22 mouse cellular contexts compared by ENCODE assay signal in the genomic region with DNA sequence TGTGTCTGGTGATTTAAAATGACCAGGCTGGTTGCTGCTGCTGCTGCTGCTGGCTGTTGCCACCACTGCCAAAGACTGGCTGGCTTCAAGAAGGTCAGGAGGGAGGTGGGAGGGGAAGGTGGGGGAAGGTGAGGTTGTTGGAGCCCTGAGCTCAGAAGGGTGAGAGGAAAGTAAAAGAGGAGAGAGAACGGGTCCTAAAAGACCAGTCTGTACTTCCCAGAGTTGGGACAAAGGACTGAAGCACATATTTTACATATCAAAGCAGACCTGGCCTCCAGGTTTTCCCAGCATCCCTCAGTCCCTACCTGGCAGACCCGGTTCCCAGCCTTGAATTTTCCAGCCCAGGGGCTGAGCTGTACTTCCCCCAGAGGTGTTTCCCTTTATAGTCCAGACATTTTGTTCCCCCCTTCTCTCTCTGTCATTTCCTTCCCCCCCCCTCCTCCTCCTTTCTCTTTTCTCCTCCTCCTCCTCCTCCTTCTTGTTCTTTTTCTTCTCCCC. TPM values are rescaled to one million over a fixed set of nuclear protein-coding genes. Genes with fewer than 3 reads are reported as not detected.
A peak's percentile ranks its signal among the peaks of the same experiment; 100 is the strongest.
DNase-seq lines count a peak whose midpoint lies in the region; ATAC-seq lines count a peak whose summit lies in the region.
"Had no signal": no experiment of that assay in that cellular context is flagged by ENCODE, and none has a peak within 500 bp of the region (broad histone marks: within the 10 kb centered on the region; RNA-seq: fewer than 3 reads in every experiment).

No protein-coding gene starts in this region.

- H3K9ac ChIP-seq in forebrain, embryonic 16.5 days (replicated peaks; ENCODE audit: low read depth, low read length), result no peak overlapping the region
- H3K9ac ChIP-seq in midbrain, embryonic 14.5 days (replicated peaks; ENCODE audit: low read length), result no peak overlapping the region
- H3K9ac ChIP-seq in midbrain, embryonic 16.5 days (ENCODE audit: low read depth, low read length), result no peak overlapping the region
- H3K9ac ChIP-seq: embryonic facial prominence, embryonic 12.5 days; liver, postnatal 0 days had no signal

- intact Hi-C loops in gastrocnemius, postnatal 36 days (cut with DNase I), result no loop called here

- peak overlapping the region; percentile 1; the same call in 1 of the 2 replicates for H3K4me3 ChIP-seq in forebrain, embryonic 10.5 days
- H3K4me3 ChIP-seq in forebrain, embryonic 16.5 days (replicated peaks; ENCODE audit: low read length), result no peak overlapping the region
- no peak overlapping the region for H3K4me3 ChIP-seq in midbrain, embryonic 14.5 days (replicated peaks; ENCODE audit: low read depth, low read length)
- no peak overlapping the region for H3K4me3 ChIP-seq in midbrain, embryonic 16.5 days (ENCODE audit: low read depth, low read length)
- H3K4me3 ChIP-seq in limb, embryonic 10.5 days, result no peak overlapping the region
- H3K4me3 ChIP-seq: embryonic facial prominence, embryonic 12.5 days; myocyte had no signal

- peaks cover 18% of the 10 kb centered on the region for H3K4me1 ChIP-seq in forebrain, embryonic 10.5 days
- no peaks in the 10 kb centered on the region for H3K4me1 ChIP-seq in forebrain, embryonic 16.5 days (replicated peaks; ENCODE audit: control insufficient read depth, insufficient read depth, low read length)
- H3K4me1 ChIP-seq in midbrain, embryonic 14.5 days (ENCODE audit: control insufficient read depth, insufficient read depth, low read length), result no peaks in the 10 kb centered on the region
- no peaks in the 10 kb centered on the region for H3K4me1 ChIP-seq in midbrain, embryonic 16.5 days (ENCODE audit: control insufficient read depth, insufficient read depth, low read length)
- H3K4me1 ChIP-seq in limb, embryonic 10.5 days, result peaks cover 15% of the 10 kb centered on the region

- no peaks in the 10 kb centered on the region for H3K36me3 ChIP-seq in forebrain, embryonic 10.5 days (replicated peaks)
- H3K36me3 ChIP-seq in forebrain, embryonic 16.5 days (ENCODE audit: control insufficient read depth, insufficient read depth), result no peaks in the 10 kb centered on the region
- H3K36me3 ChIP-seq in midbrain, embryonic 14.5 days (ENCODE audit: control insufficient read depth, insufficient read depth, low read length), result no peaks in the 10 kb centered on the region
- no peaks in the 10 kb centered on the region for H3K36me3 ChIP-seq in midbrain, embryonic 16.5 days (ENCODE audit: control insufficient read depth, insufficient read depth, low read length)
- H3K36me3 ChIP-seq in limb, embryonic 10.5 days, result no peaks in the 10 kb centered on the region
- H3K36me3 ChIP-seq: embryonic facial prominence, embryonic 12.5 days had no signal

- DNase-seq in forebrain, embryonic 10.5 days (ENCODE audit: extremely low spot score, low spot score), result no peak
- peak; percentile 8 for DNase-seq in midbrain, embryonic 14.5 days
- DNase-seq in kidney, adult 18-20 months, result peak; percentile 7
- DNase-seq in limb, embryonic 10.5 days (ENCODE audit: low spot score), result no peak
- DNase-seq in lung, adult 18-20 months, result no peak
- DNase-seq in gastrocnemius, postnatal 36 days, result no peak
- DNase-seq: cerebellum, adult 11 months; cerebellum, postnatal 25 days; gastrocnemius, postnatal 25 days; heart, postnatal 14 days; liver; liver, postnatal 0 days; lung, postnatal 36 days; right cerebral cortex, adult 18-20 months; thymus, adult 2 months had no signal

- ATAC-seq in forebrain, embryonic 16.5 days, result no peak
- ATAC-seq in midbrain, embryonic 14.5 days (ENCODE audit: low FRiP score, low TSS enrichment), result no peak
- no peak for ATAC-seq in midbrain, embryonic 16.5 days
- ATAC-seq: liver, postnatal 0 days; Patski had no signal

- 0 out of 2 replicates have a peak, but pooled peaks cover 7% of the 10 kb centered on the region for H3K27me3 ChIP-seq in forebrain, embryonic 10.5 days (ENCODE audit: poor library complexity, severe bottlenecking)
- H3K27me3 ChIP-seq in forebrain, embryonic 16.5 days (replicated peaks; ENCODE audit: control insufficient read depth, insufficient read depth, low read length), result no peaks in the 10 kb centered on the region
- no peaks in the 10 kb centered on the region for H3K27me3 ChIP-seq in midbrain, embryonic 14.5 days (ENCODE audit: control insufficient read depth, insufficient read depth, low read length)
- no peaks in the 10 kb centered on the region for H3K27me3 ChIP-seq in midbrain, embryonic 16.5 days (ENCODE audit: control insufficient read depth, insufficient read depth, low read depth, low read length)
- H3K27me3 ChIP-seq in limb, embryonic 10.5 days (ENCODE audit: low read depth, poor library complexity, severe bottlenecking), result no peaks in the 10 kb centered on the region
- H3K27me3 ChIP-seq: embryonic facial prominence, embryonic 12.5 days; Patski had no signal

- H3K9me3 ChIP-seq in forebrain, embryonic 10.5 days, result no peaks in the 10 kb centered on the region
- H3K9me3 ChIP-seq in forebrain, embryonic 16.5 days (ENCODE audit: control insufficient read depth, low read length), result no peaks in the 10 kb centered on the region
- no peaks in the 10 kb centered on the region for H3K9me3 ChIP-seq in midbrain, embryonic 14.5 days (ENCODE audit: control insufficient read depth, low read length)
- H3K9me3 ChIP-seq in midbrain, embryonic 16.5 days (replicated peaks; ENCODE audit: control insufficient read depth, low read length, poor library complexity, severe bottlenecking), result no peaks in the 10 kb centered on the region
- no peaks in the 10 kb centered on the region for H3K9me3 ChIP-seq in limb, embryonic 10.5 days (replicated peaks)
- H3K9me3 ChIP-seq: embryonic facial prominence, embryonic 12.5 days had no signal

- no peak overlapping the region for H3K4me2 ChIP-seq in forebrain, embryonic 16.5 days (ENCODE audit: low read length)
- no peak overlapping the region for H3K4me2 ChIP-seq in midbrain, embryonic 14.5 days (ENCODE audit: low read length)
- no peak overlapping the region for H3K4me2 ChIP-seq in midbrain, embryonic 16.5 days (ENCODE audit: low read length)
- H3K4me2 ChIP-seq: embryonic facial prominence, embryonic 12.5 days; heart, embryonic 11.5 days; midbrain, embryonic 11.5 days had no signal

- peak overlapping the region; percentile 48 for H3K27ac ChIP-seq in forebrain, embryonic 10.5 days
- no peak overlapping the region for H3K27ac ChIP-seq in forebrain, embryonic 16.5 days (ENCODE audit: low read length)
- H3K27ac ChIP-seq in midbrain, embryonic 14.5 days (replicated peaks; ENCODE audit: low read depth, low read length), result no peak overlapping the region
- H3K27ac ChIP-seq in midbrain, embryonic 16.5 days (ENCODE audit: low read length), result no peak overlapping the region
- peak overlapping the region; percentile 38 for H3K27ac ChIP-seq in limb, embryonic 10.5 days
- H3K27ac ChIP-seq: embryonic facial prominence, embryonic 12.5 days had no signal

- WGBS in forebrain, embryonic 10.5 days, result 10% methylated on average over 2 of the region's 2 CpGs
- 5% methylated on average over 2 of the region's 2 CpGs for WGBS in forebrain, embryonic 16.5 days
- 0% methylated on average over 2 of the region's 2 CpGs for WGBS in midbrain, embryonic 14.5 days
- WGBS in midbrain, embryonic 16.5 days, result 7% methylated on average over 2 of the region's 2 CpGs
- 11% methylated on average over 2 of the region's 2 CpGs for WGBS in limb, embryonic 10.5 days

RNA-seq across cellular contexts. Expression of gene Tes, which starts 32.7 kb away (rescaled TPM):
- polyA plus RNA-seq in forebrain, embryonic 10.5 days (2016; fragmentation: Nextera tagmentation; extraction: Ambion mirVana), result 41.2 and 43.1 TPM in 2 replicates
- 31.4 and 32.1 TPM in 2 replicates for polyA plus RNA-seq in forebrain, embryonic 16.5 days (2015; fragmentation: Nextera tagmentation; extraction: Ambion mirVana)
- polyA plus RNA-seq in midbrain, embryonic 14.5 days (2014; fragmentation: Nextera tagmentation; extraction: Ambion mirVana), result 32.8 and 36.3 TPM in 2 replicates
- polyA plus RNA-seq in midbrain, embryonic 16.5 days (2015; fragmentation: Nextera tagmentation; extraction: Ambion mirVana), result 26.7 and 28.1 TPM in 2 replicates
- polyA plus RNA-seq in limb, embryonic 10.5 days (2016; fragmentation: Nextera tagmentation; extraction: Ambion mirVana), result 62.9 and 94.2 TPM in 2 replicates
- total RNA-seq in gastrocnemius, postnatal 36 days (2021), result 1 to 10 TPM; 1.2 to 1.6 TPM

Comparison
In these comparisons a context has a peak if more than half of its experiments do, and no peak if none do; other contexts are left out.
1. H3K27ac ChIP-seq: peak in forebrain, embryonic 10.5 days (single experiment) and limb, embryonic 10.5 days (single experiment); none in forebrain, embryonic 16.5 days (single experiment), midbrain, embryonic 14.5 days (single experiment) and midbrain, embryonic 16.5 days (single experiment).
2. DNase-seq: peak in midbrain, embryonic 14.5 days (single experiment) and kidney, adult 18-20 months (single experiment); none in forebrain, embryonic 10.5 days (single experiment), limb, embryonic 10.5 days (single experiment), lung, adult 18-20 months (0 of 2) and gastrocnemius, postnatal 36 days (0 of 2).